Mouse (Mus musculus): Measurements from ENCODE around the gene Twsg1. TPM values are rescaled to one million over a fixed set of nuclear protein-coding genes. Genes with fewer than 3 reads are reported as not detected.

Twsg1 gene
- polyA plus RNA-seq, 1 experiment from 2014 or later = 154 TPM

Other genes starting within 250 kb of the Twsg1 start
- 49.8 and 50.9 TPM in 2 replicates for gene Rab31, start 178.5 kb downstream of the Twsg1 start, polyA plus RNA-seq (2015; fragmentation: Nextera tagmentation; extraction: Ambion mirVana)
- 37.2 and 38.0 TPM in 2 replicates for gene Ppp4r1, start 168.7 kb downstream of the Twsg1 start, polyA plus RNA-seq (2015; fragmentation: Nextera tagmentation; extraction: Ambion mirVana)
- 150 and 170 TPM in 2 replicates for gene Ralbp1, start 65.4 kb downstream of the Twsg1 start, polyA plus RNA-seq (2015; fragmentation: Nextera tagmentation; extraction: Ambion mirVana)
- gene Ankrd12, start 125.9 kb upstream of the Twsg1 start, polyA plus RNA-seq (2015; fragmentation: Nextera tagmentation; extraction: Ambion mirVana) = 29.8 and 32.9 TPM in 2 replicates
- gene Ndufv2, start 150.3 kb upstream of the Twsg1 start, polyA plus RNA-seq (2015; fragmentation: Nextera tagmentation; extraction: Ambion mirVana) = 278 and 302 TPM in 2 replicates
- gene Washc1, start 160.3 kb upstream of the Twsg1 start, polyA plus RNA-seq (2015; fragmentation: Nextera tagmentation; extraction: Ambion mirVana) = 41.4 TPM in 2 replicates
- 15.0 and 16.9 TPM in 2 replicates for gene Ddx11, start 172.3 kb upstream of the Twsg1 start, polyA plus RNA-seq (2015; fragmentation: Nextera tagmentation; extraction: Ambion mirVana)

Measured in embryonic facial prominence, embryonic 15.5 days (tissue).